Mouse (Mus musculus): ENCODE results near the gene Chil4.

GRCm38 (mm10) chr3:106265854-106266253 lies 46.5 kb upstream of the Chil4 start:
- TF ChIP-seq EP300 (IDR thresholded peaks at IDR 0.05; ENCODE audit: low read depth) (no peak), CTCF (IDR thresholded peaks at IDR 0.05; ENCODE audit: low read depth) (no peak)
